Mouse (Mus musculus) liver, embryonic 18 days (tissue): ENCODE measurements around the gene Ltb4r2. TPM values are rescaled to one million over a fixed set of nuclear protein-coding genes. Genes with fewer than 3 reads are reported as not detected.

Experiments
- polyA plus RNA-seq: library from polyadenylated mRNA; depleted of rRNA; stranded (reverse); fragments of >200 nt; gene quantifications from 2 replicates; pipeline ENCODE4 v1.2.3, GENCODE M21; 2012; rRNA removed

The Ltb4r2 gene
- 0.85 and 1.1 TPM in 2 replicates for polyA plus RNA-seq

GRCm38 (mm10) chr14:55761163-55761562, at the start of gene Ltb4r2:
TSS of gene Ltb4r2 (plus strand) at chr14:55761428.

GRCm38 (mm10) chr14:55713729-55714122, 47.5 kb upstream of the Ltb4r2 start, which contains the start of gene Tgm1:
TSS of gene Tgm1 (minus strand) at chr14:55713926.

GRCm38 (mm10) chr14:55721700-55722437, 39.4 kb upstream of the Ltb4r2 start, which contains the start of gene Rabggta:
TSS of gene Rabggta (minus strand) at chr14:55722263.

GRCm38 (mm10) chr14:55745180-55745860, 15.9 kb upstream of the Ltb4r2 start, which contains the start of the genes Dhrs1 and Nop9:
TSS of gene Dhrs1 (minus strand) at chr14:55745690.
TSS of gene Nop9 (plus strand) at chr14:55745693.

DNA sequence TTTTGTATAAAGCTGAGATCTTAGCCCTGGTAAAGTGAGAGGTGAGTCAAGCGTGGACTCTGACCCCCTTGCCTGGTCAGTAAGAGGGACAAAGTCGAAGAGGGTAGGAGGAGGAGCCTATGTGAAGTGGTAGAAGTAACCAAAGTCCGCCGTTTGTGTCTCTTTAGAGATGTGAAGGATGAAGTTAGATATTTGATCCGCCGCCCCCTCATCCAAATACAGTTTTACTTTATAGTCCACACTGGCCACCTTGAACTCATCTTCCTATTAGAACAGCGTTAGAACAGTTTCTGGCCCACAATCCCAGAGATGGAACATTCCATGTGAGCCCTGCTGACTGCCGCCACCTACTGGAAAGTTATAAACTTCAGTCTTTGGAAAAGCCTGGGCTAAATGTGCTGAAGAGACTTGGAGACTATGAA, 2.9 kb upstream of the Ltb4r2 start, which contains the start of gene Cideb:
Cideb (minus strand) TSS at position 96 of the 422 bp plus-strand sequence.

GRCm38 (mm10) chr14:55765696-55766095, 4.5 kb downstream of the Ltb4r2 start, which contains the start of gene Ltb4r1:
TSS of gene Ltb4r1 (plus strand) at chr14:55765962.

GRCm38 (mm10) chr14:55783958-55784235, 22.7 kb downstream of the Ltb4r2 start, which contains the start of gene Adcy4:
TSS of gene Adcy4 (minus strand) at chr14:55784095.

GRCm38 (mm10) chr14:55788256-55789050, 27.2 kb downstream of the Ltb4r2 start, which contains the start of gene Ripk3:
TSS of gene Ripk3 (minus strand) at chr14:55788865.

Other genes starting within 250 kb of the Ltb4r2 start
- gene Nrl, start 236.4 kb upstream of the Ltb4r2 start, polyA plus RNA-seq, result 0.02 TPM in 1 of 2 replicates, not detected in the other
- gene Pck2, start 221.2 kb upstream of the Ltb4r2 start, polyA plus RNA-seq, result 21.6 and 22.6 TPM in 2 replicates
- 45.8 and 49.5 TPM in 2 replicates for gene Dcaf11, start 201.4 kb upstream of the Ltb4r2 start, polyA plus RNA-seq
- 0.93 and 1.3 TPM in 2 replicates for gene A730061H03Rik, start 201.0 kb upstream of the Ltb4r2 start, polyA plus RNA-seq
- gene Fitm1, start 185.8 kb upstream of the Ltb4r2 start, polyA plus RNA-seq, result 0.30 and 1.00 TPM in 2 replicates
- gene Psme1, start 183.3 kb upstream of the Ltb4r2 start, polyA plus RNA-seq, result 89.0 and 93.6 TPM in 2 replicates
- gene Emc9, start 176.1 kb upstream of the Ltb4r2 start, polyA plus RNA-seq, result 14.9 and 16.0 TPM in 2 replicates
- 87.0 and 89.9 TPM in 2 replicates for gene Psme2, start 170.3 kb upstream of the Ltb4r2 start, polyA plus RNA-seq
- 7.7 and 9.1 TPM in 2 replicates for gene Rnf31, start 169.7 kb upstream of the Ltb4r2 start, polyA plus RNA-seq
- 38.3 and 44.8 TPM in 2 replicates for gene Irf9, start 157.9 kb upstream of the Ltb4r2 start, polyA plus RNA-seq
- 2.3 and 4.0 TPM in 2 replicates for gene Rec8, start 143.4 kb upstream of the Ltb4r2 start, polyA plus RNA-seq
- 21.5 and 30.6 TPM in 2 replicates for gene Ipo4, start 125.5 kb upstream of the Ltb4r2 start, polyA plus RNA-seq
- 1.5 TPM in 2 replicates for gene Gm49378, start 123.5 kb upstream of the Ltb4r2 start, polyA plus RNA-seq
- gene Tm9sf1, start 117.6 kb upstream of the Ltb4r2 start, polyA plus RNA-seq, result 27.6 and 31.3 TPM in 2 replicates
- gene Tssk4, start 111.2 kb upstream of the Ltb4r2 start, polyA plus RNA-seq, result 0.37 and 0.43 TPM in 2 replicates
- 12.1 and 12.3 TPM in 2 replicates for gene Mdp1, start 100.9 kb upstream of the Ltb4r2 start, polyA plus RNA-seq
- gene Gmpr2, start 89.5 kb upstream of the Ltb4r2 start, polyA plus RNA-seq, result 13.9 and 15.5 TPM in 2 replicates
- 132 and 150 TPM in 2 replicates for gene Nedd8, start 89.3 kb upstream of the Ltb4r2 start, polyA plus RNA-seq
- gene Tinf2, start 79.6 kb upstream of the Ltb4r2 start, polyA plus RNA-seq, result 10.4 and 12.1 TPM in 2 replicates
- gene Tgm1, start 47.5 kb upstream of the Ltb4r2 start, polyA plus RNA-seq, result 9.0 and 11.1 TPM in 2 replicates
- 22.7 and 23.3 TPM in 2 replicates for gene Rabggta, start 39.2 kb upstream of the Ltb4r2 start, polyA plus RNA-seq
- gene Dhrs1, start 15.7 kb upstream of the Ltb4r2 start, polyA plus RNA-seq, result 48.3 and 54.5 TPM in 2 replicates
- 10.4 and 10.6 TPM in 2 replicates for gene Nop9, start 15.7 kb upstream of the Ltb4r2 start, polyA plus RNA-seq
- gene Cideb, start 3.0 kb upstream of the Ltb4r2 start, polyA plus RNA-seq, result 155 and 165 TPM in 2 replicates
- 10.9 and 15.1 TPM in 2 replicates for gene Ltb4r1, start 4.5 kb downstream of the Ltb4r2 start, polyA plus RNA-seq
- gene Adcy4, start 22.7 kb downstream of the Ltb4r2 start, polyA plus RNA-seq, result 1.8 and 2.3 TPM in 2 replicates
- gene Ripk3, start 27.4 kb downstream of the Ltb4r2 start, polyA plus RNA-seq, result 8.7 and 9.9 TPM in 2 replicates
- gene Nfatc4, start 61.7 kb downstream of the Ltb4r2 start, polyA plus RNA-seq, result 0.96 and 1.2 TPM in 2 replicates
- 1.2 and 1.3 TPM in 2 replicates for gene Nynrin, start 92.6 kb downstream of the Ltb4r2 start, polyA plus RNA-seq
- gene Cbln3, start 123.0 kb downstream of the Ltb4r2 start, polyA plus RNA-seq, result 0.25 and 0.39 TPM in 2 replicates
- gene Khnyn, start 123.5 kb downstream of the Ltb4r2 start, polyA plus RNA-seq, result 12.7 and 14.5 TPM in 2 replicates
- 14.9 and 16.8 TPM in 2 replicates for gene Sdr39u1, start 138.9 kb downstream of the Ltb4r2 start, polyA plus RNA-seq
- 0.65 and 0.70 TPM in 2 replicates for gene Cma1, start 183.2 kb downstream of the Ltb4r2 start, polyA plus RNA-seq
- not detected in 2 replicates for gene Cma2, start 189.6 kb downstream of the Ltb4r2 start, polyA plus RNA-seq